ENCODE assay signal across 11 mouse cellular contexts in the genomic region with DNA sequence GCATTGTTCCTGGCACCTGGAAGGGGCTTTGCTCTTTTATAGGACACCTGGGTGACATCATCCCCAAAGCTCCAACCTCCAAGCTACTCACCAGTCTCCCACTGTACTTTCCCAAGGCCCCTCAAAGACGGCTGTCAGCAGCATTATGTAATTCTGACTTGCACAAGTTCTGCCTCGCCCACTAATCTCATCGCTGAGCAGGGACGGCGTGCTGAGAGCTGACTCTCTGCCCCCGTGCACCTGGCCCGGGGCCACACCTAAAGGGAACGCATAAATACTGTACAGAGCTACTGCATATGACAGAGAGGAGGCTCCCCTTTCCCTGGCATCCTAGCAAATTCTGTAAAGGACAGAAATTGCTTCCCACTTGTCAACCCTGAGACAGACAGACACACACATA. TPM values are rescaled to one million over a fixed set of nuclear protein-coding genes. Genes with fewer than 3 reads are reported as not detected.
DNase-seq lines count a peak whose midpoint lies in the region; ATAC-seq and TF ChIP-seq lines count a peak whose summit lies in the region.
"Had no signal": no experiment of that assay in that cellular context is flagged by ENCODE, and none has a peak within 500 bp of the region (broad histone marks: within the 10 kb centered on the region; RNA-seq: fewer than 3 reads in every experiment).

No protein-coding gene starts in this region.

- H3K36me3 ChIP-seq in spleen, adult 2 months (ENCODE audit: control insufficient read depth, insufficient read depth, low read length), result no peaks in the 10 kb centered on the region

- no peak for TF ChIP-seq POLR2A in spleen, adult 2 months (IDR thresholded peaks at IDR 0.05; ENCODE audit: low read depth, low read length)

- no peak for DNase-seq in frontal cortex, postnatal 10 days (ENCODE audit: low spot score in 2 of 2)
- DNase-seq in spleen, adult 2 months (ENCODE audit: low read depth in 1 of 2, low spot score in 2 of 2), result no peak
- no peak for DNase-seq in spleen, postnatal 4 days (ENCODE audit: low spot score in 2 of 2)
- DNase-seq in left cerebral cortex, adult 9 months (ENCODE audit: low spot score in 2 of 2), result peak; percentile 73 to 76
- no peak for DNase-seq in retina, embryonic 14.5 days (ENCODE audit: low spot score)
- no peak for DNase-seq in embryo, embryonic 9.5 days (ENCODE audit: extremely low spot score)
- DNase-seq in thymus, postnatal 14 days, result no peak
- DNase-seq: gastrocnemius, adult 2 months; kidney, adult 2 months had no signal

- 0 out of 2 replicates have a peak overlapping the region, but pooled peaks have one; percentile 13 for H3K27ac ChIP-seq in spleen, adult 2 months (ENCODE audit: insufficient read depth, low read length)
- H3K27ac ChIP-seq: gastrocnemius, adult 2 months had no signal

- peaks cover 42% of the 10 kb centered on the region; the same call in 1 of the 2 replicates for H3K4me1 ChIP-seq in spleen, adult 2 months (ENCODE audit: control insufficient read depth, insufficient read depth, insufficient read length)

- no peaks in the 10 kb centered on the region for H3K27me3 ChIP-seq in spleen, adult 2 months (ENCODE audit: control insufficient read depth, insufficient read depth, low read length)

- 44% methylated on average over 8 of the region's 8 CpGs for WGBS in spleen, adult 2 months

- no peak for TF ChIP-seq CTCF in spleen, adult 2 months (IDR thresholded peaks at IDR 0.05; ENCODE audit: extremely low read depth, insufficient read depth, insufficient read length, insufficient replicate concordance)

- no peak overlapping the region for H3K4me3 ChIP-seq in spleen, adult 2 months (ENCODE audit: extremely low read depth, insufficient read depth, insufficient read length)
- H3K4me3 ChIP-seq: gastrocnemius, adult 2 months had no signal

- ATAC-seq in frontal cortex, adult (ENCODE audit: low TSS enrichment), result peak; percentile 24; the same call in 1 of the 2 replicates
- ATAC-seq: CD4-positive, CD25-positive, alpha-beta regulatory T cell, adult 4 months had no signal

RNA-seq across cellular contexts. Expression of a gene that starts 4.6 kb away (rescaled TPM):
- polyA plus RNA-seq in spleen, adult 2 months (2012; rRNA removed), result 25.9 and 27.9 TPM in 2 replicates

Comparison
In these comparisons a context has a peak if more than half of its experiments do, and no peak if none do; other contexts are left out.
1. DNase-seq: peak in left cerebral cortex, adult 9 months (2 of 2); none in frontal cortex, postnatal 10 days (0 of 2), spleen, adult 2 months (0 of 2), spleen, postnatal 4 days (0 of 2), retina, embryonic 14.5 days (single experiment), embryo, embryonic 9.5 days (single experiment) and thymus, postnatal 14 days (single experiment).